Mouse (Mus musculus): ENCODE data around the gene D5Ertd577e.
"Not testable (repeated sequence)": the region's sequence is repeated elsewhere in the genome, so short reads cannot be mapped to it uniquely, and the experiment has no call there.

- not testable (repeated sequence) for TF ChIP-seq CTCF, POLR2A (IDR thresholded peaks at IDR 0.05; ENCODE audit: extremely low read depth, insufficient read depth, low read length)
These were observed 53.9 kb downstream of the D5Ertd577e start, which contains the start of gene Gm3286 for GRCm38 (mm10) chr5:95510458-95510857.

All from cortical plate, adult 2 months (tissue).